Mouse (Mus musculus) brain, embryonic 14.5 days (tissue): ENCODE data around the gene Pacsin1.

Experiments used
- CTCF ChIP-seq: fragments of 200-500 bp; IDR thresholded peaks from 2 replicates; pipeline ENCODE4 v1.5.1; 2012; ENCODE audit warnings: inconsistent platforms, mild to moderate bottlenecking, moderate library complexity, borderline replicate concordance; ENCODE audit not compliant: insufficient read depth, insufficient read length; ENCODE audit errors: extremely low read depth
- POLR2A ChIP-seq: fragments of 200-500 bp; IDR thresholded peaks from 2 replicates; pipeline ENCODE4 v1.6.1; 2012; ENCODE audit warnings: mild to moderate bottlenecking, inconsistent platforms, borderline replicate concordance; ENCODE audit not compliant: poor library complexity, insufficient read depth, insufficient read length, severe bottlenecking; ENCODE audit errors: extremely low read depth

- no peak for TF ChIP-seq CTCF
- no peak for TF ChIP-seq POLR2A
These were observed 48.8 kb downstream of the Pacsin1 start for GRCm38 (mm10) chr17:27703961-27704621.
